Mouse (Mus musculus) forebrain, embryonic 12.5 days (tissue): ENCODE data around the gene Metap1d. TPM values are rescaled to one million over a fixed set of nuclear protein-coding genes. Genes with fewer than 3 reads are reported as not detected.

ENCODE experiments used
- ATAC-seq: fragments of 200-750 bp; cut with Nextera tagmentation; 2 replicates; pipeline ENCODE4 v1.8.0; 2017; ENCODE audit warnings: moderate TSS enrichment; ENCODE audit not compliant: low FRiP score
- H3K27ac ChIP-seq: fragments of 300-500 bp; sonication (generic); 2 replicates; pipeline ENCODE4 v1.5.1; 2016; ENCODE audit warnings: mild to moderate bottlenecking
- H3K27me3 ChIP-seq: fragments of 300-500 bp; sonication (generic); 2 replicates; pipeline ENCODE4 v1.6.1; 2016; ENCODE audit warnings: mild to moderate bottlenecking
- H3K36me3 ChIP-seq: fragments of 300-500 bp; sonication (generic); replicated peaks from 2 replicates; pipeline ENCODE4 v1.6.1; 2016; ENCODE audit warnings: mild to moderate bottlenecking
- H3K4me1 ChIP-seq: fragments of 300-500 bp; sonication (generic); 2 replicates; pipeline ENCODE4 v1.6.1; 2016
- H3K4me2 ChIP-seq: fragments of 300-500 bp; sonication (generic); 2 replicates; pipeline ENCODE4 v1.6.1; 2016; ENCODE audit warnings: mild to moderate bottlenecking, moderate library complexity
- H3K4me3 ChIP-seq: fragments of 300-500 bp; sonication (generic); replicated peaks from 2 replicates; pipeline ENCODE4 v1.5.1; 2016; ENCODE audit warnings: mild to moderate bottlenecking
- H3K9ac ChIP-seq: fragments of 300-500 bp; sonication (generic); 2 replicates; pipeline ENCODE4 v1.6.1; 2016; ENCODE audit warnings: mild to moderate bottlenecking
- H3K9me3 ChIP-seq: fragments of 300-500 bp; sonication (generic); 2 replicates; pipeline ENCODE4 v1.6.1; 2016
- WGBS: fragments of 180-500 bp; shearing (Covaris S2); methylation state at CpG from one replicate; pipeline ENCODE4 v1.1.7; 2016; 5-methylcytosine and 5-hydroxymethylcytosine counted together
- polyA plus RNA-seq: library from polyadenylated mRNA; unstranded; fragments of >200 nt; fragmentation: Nextera tagmentation; extraction: Ambion mirVana; gene quantifications from 2 replicates; pipeline ENCODE4 v1.2.1, GENCODE M21; 2016

Gene Metap1d
- polyA plus RNA-seq, 1 experiment from 2014 or later, result 41.2 TPM

GRCm38 (mm10) chr2:71542816-71543301 lies 89.8 kb downstream of the Metap1d start:
- peak; percentile 10; the same call in 1 of the 2 replicates for ATAC-seq

GRCm38 (mm10) chr2:71543531-71543930 lies 90.5 kb downstream of the Metap1d start:
- H3K4me2 ChIP-seq, result peak overlapping the region; percentile 89
- 0 out of 2 replicates have a peak, but pooled peaks cover 4% of the 10 kb centered on the region for H3K36me3 ChIP-seq
- H3K27me3 ChIP-seq, result peaks cover 69% of the 10 kb centered on the region
- H3K4me3 ChIP-seq, result peak overlapping the region; percentile 67
- H3K9me3 ChIP-seq, result no peaks in the 10 kb centered on the region
- no peak for ATAC-seq
- H3K27ac ChIP-seq, result peak overlapping the region; percentile 96
- 2% methylated on average over 9 of the region's 9 CpGs for WGBS
- peak overlapping the region; percentile 82 for H3K9ac ChIP-seq
- H3K4me1 ChIP-seq, result peaks cover 61% of the 10 kb centered on the region

More at GRCm38 (mm10) chr2:71542816-71543301, 89.8 kb downstream of the Metap1d start:
- Histone ChIP-seq H3K36me3 (0 out of 2 replicates have a peak, but pooled peaks cover 4% of the 10 kb centered on the region), H3K27me3 (peaks cover 72% of the 10 kb centered on the region), H3K9me3 (no peaks in the 10 kb centered on the region), H3K4me2 (peak overlapping the region; percentile 89), H3K4me3 (peak overlapping the region; percentile 67), H3K27ac (peak overlapping the region; percentile 92), H3K4me1 (peaks cover 61% of the 10 kb centered on the region), H3K9ac (peak overlapping the region; percentile 82)
- WGBS, result under 1% methylated on average over 29 of the region's 30 CpGs

GRCm38 (mm10) chr2:71543948-71544347 lies 90.9 kb downstream of the Metap1d start:
- no peaks in the 10 kb centered on the region for H3K9me3 ChIP-seq
- 0 out of 2 replicates have a peak, but pooled peaks cover 4% of the 10 kb centered on the region for H3K36me3 ChIP-seq
- H3K4me3 ChIP-seq, result peak overlapping the region; percentile 67
- H3K4me2 ChIP-seq, result peak overlapping the region; percentile 89
- ATAC-seq, result no peak
- WGBS, result 2% methylated on average over 20 of the region's 20 CpGs
- peaks cover 57% of the 10 kb centered on the region for H3K4me1 ChIP-seq
- H3K27ac ChIP-seq, result peak overlapping the region; percentile 96
- peak overlapping the region; percentile 82 for H3K9ac ChIP-seq
- peaks cover 69% of the 10 kb centered on the region for H3K27me3 ChIP-seq

- peak overlapping the region; percentile 89 for H3K4me2 ChIP-seq
- peaks cover 69% of the 10 kb centered on the region for H3K27me3 ChIP-seq
- H3K4me1 ChIP-seq, result peaks cover 50% of the 10 kb centered on the region
- peak overlapping the region; percentile 82 for H3K9ac ChIP-seq
- under 1% methylated on average over 61 of the region's 61 CpGs for WGBS
- H3K36me3 ChIP-seq, result 0 out of 2 replicates have a peak, but pooled peaks cover 4% of the 10 kb centered on the region
- H3K4me3 ChIP-seq, result peak overlapping the region; percentile 67
- ATAC-seq, result no peak
- no peaks in the 10 kb centered on the region for H3K9me3 ChIP-seq
- peak overlapping the region; percentile 96 for H3K27ac ChIP-seq
These were observed 91.6 kb downstream of the Metap1d start for GRCm38 (mm10) chr2:71544391-71545285.

GRCm38 (mm10) chr2:71545401-71545881 lies 92.4 kb downstream of the Metap1d start:
- H3K36me3 ChIP-seq, result 0 out of 2 replicates have a peak, but pooled peaks cover 4% of the 10 kb centered on the region
- peak overlapping the region; percentile 82 for H3K9ac ChIP-seq
- peak overlapping the region; percentile 67 for H3K4me3 ChIP-seq
- peaks cover 69% of the 10 kb centered on the region for H3K27me3 ChIP-seq
- under 1% methylated on average over 32 of the region's 32 CpGs for WGBS
- no peaks in the 10 kb centered on the region for H3K9me3 ChIP-seq
- ATAC-seq, result no peak; the same call in 1 of the 2 replicates
- H3K27ac ChIP-seq, result peak overlapping the region; percentile 96
- peaks cover 45% of the 10 kb centered on the region for H3K4me1 ChIP-seq
- H3K4me2 ChIP-seq, result peak overlapping the region; percentile 89

GRCm38 (mm10) chr2:71545882-71546639 lies 93.0 kb downstream of the Metap1d start:
- H3K4me2 ChIP-seq, result peak overlapping the region; percentile 89
- H3K27me3 ChIP-seq, result peaks cover 69% of the 10 kb centered on the region
- no peaks in the 10 kb centered on the region for H3K9me3 ChIP-seq
- peak overlapping the region; percentile 96 for H3K27ac ChIP-seq
- peaks cover 41% of the 10 kb centered on the region for H3K4me1 ChIP-seq
- H3K9ac ChIP-seq, result peak overlapping the region; percentile 82
- WGBS, result under 1% methylated on average over 59 of the region's 59 CpGs
- peak; percentile 60 for ATAC-seq
- H3K36me3 ChIP-seq, result 0 out of 2 replicates have a peak, but pooled peaks cover 4% of the 10 kb centered on the region
- H3K4me3 ChIP-seq, result peak overlapping the region; percentile 67

GRCm38 (mm10) chr2:71546640-71547071 lies 93.6 kb downstream of the Metap1d start, which contains the start of gene Dlx2:
TSS of gene Dlx2 (minus strand) at chr2:71546754.
- ATAC-seq, result peak; percentile 83
- peak within 1 kb of the TSS; percentile 67 for H3K4me3 ChIP-seq
- H3K9me3 ChIP-seq, result no peaks in the 10 kb centered on the region
- peak within 1 kb of the TSS; percentile 96 for H3K27ac ChIP-seq
- WGBS, result under 1% methylated on average over 37 of the region's 37 CpGs
- peaks cover 69% of the 10 kb centered on the region for H3K27me3 ChIP-seq
- peak within 1 kb of the TSS; percentile 82 for H3K9ac ChIP-seq
- peak within 1 kb of the TSS; percentile 89 for H3K4me2 ChIP-seq
- H3K4me1 ChIP-seq, result peaks cover 41% of the 10 kb centered on the region
- 0 out of 2 replicates have a peak, but pooled peaks cover 4% of the 10 kb centered on the region for H3K36me3 ChIP-seq

- H3K9me3 ChIP-seq, result no peaks in the 10 kb centered on the region
- H3K27ac ChIP-seq, result no peak overlapping the region
- ATAC-seq, result no peak
- peaks cover 41% of the 10 kb centered on the region for H3K4me1 ChIP-seq
- 0 out of 2 replicates have a peak, but pooled peaks cover 4% of the 10 kb centered on the region for H3K36me3 ChIP-seq
- H3K4me2 ChIP-seq, result no peak overlapping the region
- no peak overlapping the region for H3K9ac ChIP-seq
- WGBS, result under 1% methylated on average over 8 of the region's 8 CpGs
- H3K4me3 ChIP-seq, result no peak overlapping the region
- H3K27me3 ChIP-seq, result peaks cover 69% of the 10 kb centered on the region
These were observed 94.8 kb downstream of the Metap1d start for GRCm38 (mm10) chr2:71547829-71548228.

GRCm38 (mm10) chr2:71550330-71550729 lies 97.3 kb downstream of the Metap1d start:
- no peaks in the 10 kb centered on the region for H3K9me3 ChIP-seq
- no peak overlapping the region for H3K4me3 ChIP-seq
- H3K36me3 ChIP-seq, result no peaks in the 10 kb centered on the region
- no peak overlapping the region for H3K9ac ChIP-seq
- H3K4me1 ChIP-seq, result peaks cover 30% of the 10 kb centered on the region
- no peak overlapping the region for H3K27ac ChIP-seq
- WGBS, result 26% methylated on average over 3 of the region's 3 CpGs
- peaks cover 64% of the 10 kb centered on the region for H3K27me3 ChIP-seq
- ATAC-seq, result no peak
- no peak overlapping the region for H3K4me2 ChIP-seq

- Histone ChIP-seq H3K4me2 (peak overlapping the region; percentile 36), H3K4me3 (no peak overlapping the region), H3K27ac (no peak overlapping the region), H3K9ac (no peak overlapping the region), H3K27me3 (peaks cover 60% of the 10 kb centered on the region), H3K4me1 (peaks cover 17% of the 10 kb centered on the region), H3K9me3 (no peaks in the 10 kb centered on the region), H3K36me3 (no peaks in the 10 kb centered on the region)
- 3% methylated on average over 18 of the region's 18 CpGs for WGBS
- no peak for ATAC-seq
These were observed 98.6 kb downstream of the Metap1d start for GRCm38 (mm10) chr2:71551704-71552103.

GRCm38 (mm10) chr2:71556071-71556470 lies 103.0 kb downstream of the Metap1d start:
- H3K27ac ChIP-seq, result no peak overlapping the region
- H3K9ac ChIP-seq, result no peak overlapping the region
- H3K36me3 ChIP-seq, result no peaks in the 10 kb centered on the region
- 72% methylated on average over 5 of the region's 5 CpGs for WGBS
- H3K4me3 ChIP-seq, result no peak overlapping the region
- ATAC-seq, result no peak
- no peak overlapping the region for H3K4me2 ChIP-seq
- H3K27me3 ChIP-seq, result peaks cover 33% of the 10 kb centered on the region
- H3K9me3 ChIP-seq, result 0 out of 2 replicates have a peak, but pooled peaks cover 10% of the 10 kb centered on the region
- peaks cover 12% of the 10 kb centered on the region for H3K4me1 ChIP-seq
